Mouse (Mus musculus) frontal cortex, adult (tissue): ENCODE results near the gene Polq.

Experiments
- ATAC-seq: cut with Nextera tagmentation; 2 replicates; pipeline ENCODE4 v1.9.2; 2017; ENCODE audit warnings: mild to moderate bottlenecking, moderate library complexity, mixed read lengths; ENCODE audit not compliant: low TSS enrichment

The Polq gene

GRCm38 (mm10) chr16:37011061-37011921, at the start of gene Polq:
Gene Polq, plus strand, starts transcription at chr16:37011786.
- peak; percentile 99 for ATAC-seq

GRCm38 (mm10) chr16:36963415-36963814, 48.2 kb upstream of the Polq start:
- ATAC-seq = peak; percentile 69

GRCm38 (mm10) chr16:36979127-36979526, 32.5 kb upstream of the Polq start:
- ATAC-seq = peak; percentile 59; the same call in 1 of the 2 replicates

GRCm38 (mm10) chr16:36983796-36984195, 27.8 kb upstream of the Polq start:
- no peak for ATAC-seq

GRCm38 (mm10) chr16:36985636-36986042, 25.9 kb upstream of the Polq start:
- ATAC-seq = no peak

- ATAC-seq = no peak
Observed at GRCm38 (mm10) chr16:36987399-36987798, 24.2 kb upstream of the Polq start.

- ATAC-seq = no peak
Observed at GRCm38 (mm10) chr16:36988066-36988465, 23.5 kb upstream of the Polq start.

GRCm38 (mm10) chr16:36989493-36989892, 22.1 kb upstream of the Polq start:
- no peak for ATAC-seq

- ATAC-seq = no peak
Observed at GRCm38 (mm10) chr16:36989999-36990625, 21.5 kb upstream of the Polq start, which contains the start of gene Fbxo40. Gene Fbxo40, minus strand, starts transcription at chr16:36990467.

- ATAC-seq = peak; percentile 73
Observed at GRCm38 (mm10) chr16:36997650-36998049, 13.9 kb upstream of the Polq start.

GRCm38 (mm10) chr16:36999366-36999972, 12.1 kb upstream of the Polq start:
- no peak for ATAC-seq

- ATAC-seq = no peak
Observed at GRCm38 (mm10) chr16:37009262-37009661, 2.3 kb upstream of the Polq start.

GRCm38 (mm10) chr16:37010370-37010769, 1.2 kb upstream of the Polq start:
- peak; percentile 69 for ATAC-seq

GRCm38 (mm10) chr16:37011922-37012289, 320 bp downstream of the Polq start:
- ATAC-seq = no peak

GRCm38 (mm10) chr16:37012336-37012735, 750 bp downstream of the Polq start:
- no peak for ATAC-seq

GRCm38 (mm10) chr16:37027581-37027980, 16.0 kb downstream of the Polq start:
- no peak for ATAC-seq

- no peak for ATAC-seq
Observed at GRCm38 (mm10) chr16:37031996-37032395, 20.4 kb downstream of the Polq start.

- no peak for ATAC-seq
Observed at GRCm38 (mm10) chr16:37034751-37035150, 23.2 kb downstream of the Polq start.

GRCm38 (mm10) chr16:37059631-37060030, 48.0 kb downstream of the Polq start:
- ATAC-seq = peak; percentile 72

- ATAC-seq = peak; percentile 32
Observed at GRCm38 (mm10) chr16:37061261-37061660, 49.7 kb downstream of the Polq start.

GRCm38 (mm10) chr16:37072354-37072753, 60.8 kb downstream of the Polq start:
- ATAC-seq = no peak

- ATAC-seq = no peak
Observed at GRCm38 (mm10) chr16:37089648-37090047, 78.1 kb downstream of the Polq start.
